Mouse (Mus musculus) mesoderm, embryonic 11.5 days (tissue): ENCODE measurements around the gene Tnn.

Source experiments
- DNase-seq: peaks from one replicate; pipeline ENCODE4 v3.0.0-alpha.2; 2012; ENCODE audit warnings: low read depth, low spot score

Tnn gene

DNA sequence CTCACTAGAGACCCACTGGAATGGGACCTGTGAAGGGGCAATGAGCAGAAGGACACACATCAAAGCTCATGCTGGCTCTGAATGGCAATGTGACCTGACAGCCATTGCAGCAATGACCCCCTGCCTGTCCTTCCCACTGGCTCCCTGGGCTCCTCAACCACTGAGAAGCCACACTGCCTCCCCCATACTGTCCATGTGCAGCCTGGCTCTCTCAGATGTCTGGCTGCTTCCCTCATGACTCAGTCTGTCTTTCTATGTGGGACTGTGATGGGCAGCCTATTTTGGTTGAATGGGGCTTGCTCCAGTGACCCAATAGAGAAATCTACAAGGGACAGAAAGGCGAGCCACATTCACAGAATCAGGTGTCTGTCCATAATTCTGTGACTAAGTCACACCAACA, 70.7 kb downstream of the Tnn start:
- DNase-seq, result no peak

DNA sequence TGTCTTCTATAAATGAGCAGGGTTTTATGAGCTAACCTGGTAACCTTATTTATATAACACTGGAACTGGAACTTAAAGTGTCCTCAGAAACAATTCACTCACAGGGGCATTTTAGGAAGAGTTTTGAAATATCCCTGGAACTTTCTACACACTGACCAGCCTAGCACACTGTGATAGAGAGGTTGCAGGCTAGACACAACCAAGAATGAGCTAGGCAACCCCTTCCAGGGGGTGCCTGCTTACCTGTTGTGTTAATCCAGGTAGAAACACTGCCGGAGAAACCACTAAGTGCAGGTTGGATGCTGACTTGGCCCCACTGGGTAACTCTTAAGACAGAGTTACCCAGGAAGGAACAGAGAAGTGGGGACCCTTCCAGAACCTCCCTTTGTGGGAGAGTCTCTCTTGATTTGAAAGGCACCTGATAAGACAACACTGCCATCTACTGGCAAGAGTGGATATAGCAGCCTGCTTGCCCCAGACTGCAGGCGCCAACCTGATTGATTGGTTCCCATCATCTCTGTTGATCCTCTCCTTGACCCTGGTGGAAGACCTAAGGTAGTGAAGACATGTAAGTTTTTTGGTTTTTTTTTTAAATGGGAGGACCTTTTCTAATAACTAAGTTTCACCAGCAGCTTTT, 72.5 kb downstream of the Tnn start:
- peak; percentile 86 for DNase-seq

DNA sequence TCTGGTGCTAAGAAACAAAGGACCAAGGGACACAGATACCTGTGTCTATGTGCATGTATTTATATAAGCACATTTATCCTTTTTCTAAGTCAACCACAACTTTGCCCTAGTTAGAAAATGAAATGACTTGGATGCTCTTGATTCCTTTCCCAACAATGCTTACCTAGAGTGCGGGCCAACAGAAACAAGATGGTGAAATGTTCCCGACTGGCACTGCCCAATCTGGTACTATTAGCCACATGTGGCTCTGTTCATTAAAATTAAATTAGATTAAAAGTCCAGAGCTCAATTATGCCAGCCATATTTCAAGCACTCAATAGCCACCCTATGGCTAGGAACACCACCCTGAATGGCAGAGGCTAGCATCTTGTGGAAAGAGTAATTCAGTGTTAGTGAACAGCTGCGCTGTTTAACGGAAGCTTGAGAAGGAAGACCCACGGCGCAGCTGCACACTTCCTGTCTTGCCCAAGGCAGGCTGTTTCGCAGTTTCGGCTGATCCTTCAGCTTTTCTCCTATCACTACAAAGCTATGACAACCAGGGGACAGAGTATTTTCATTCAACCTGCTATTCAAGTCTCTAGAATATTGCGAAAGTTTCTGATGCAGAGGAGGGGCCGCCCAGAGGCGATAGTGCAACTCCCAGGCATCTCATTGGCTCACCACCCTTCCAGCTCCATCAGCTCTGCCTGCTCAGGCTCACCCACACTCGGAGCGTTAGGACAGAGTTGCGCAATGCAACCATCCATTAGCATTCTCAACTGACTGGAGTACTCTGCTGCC, 74.3 kb downstream of the Tnn start:
- DNase-seq, result no peak

DNA sequence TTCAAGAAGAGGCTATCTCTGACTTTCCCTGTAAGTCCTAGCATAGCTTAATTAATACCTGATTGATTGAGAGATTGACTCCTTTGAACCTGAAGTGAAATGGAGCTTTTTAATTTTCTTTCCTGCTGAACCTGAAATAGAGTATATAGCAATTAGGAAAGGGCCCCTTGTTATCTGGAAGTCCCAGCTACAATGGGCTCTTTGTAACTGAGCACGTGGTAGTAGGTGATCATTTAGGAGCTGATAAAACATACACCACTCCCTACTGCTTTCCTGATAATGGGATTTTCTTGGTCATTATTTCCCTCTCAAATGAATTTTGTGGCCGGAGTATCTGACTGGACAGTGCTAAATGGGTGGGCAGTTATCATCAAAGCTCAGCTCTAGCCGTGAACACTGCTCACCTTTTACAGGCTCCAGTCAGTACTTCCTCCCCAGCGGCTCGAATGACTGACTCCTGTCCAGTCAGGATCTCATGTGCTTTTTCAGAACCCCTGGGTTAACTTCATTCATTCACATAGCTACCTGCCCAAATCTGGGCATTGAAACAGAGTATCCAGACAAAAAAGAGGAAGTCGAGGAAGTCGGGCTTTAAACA, 88.7 kb downstream of the Tnn start:
- no peak for DNase-seq

DNA sequence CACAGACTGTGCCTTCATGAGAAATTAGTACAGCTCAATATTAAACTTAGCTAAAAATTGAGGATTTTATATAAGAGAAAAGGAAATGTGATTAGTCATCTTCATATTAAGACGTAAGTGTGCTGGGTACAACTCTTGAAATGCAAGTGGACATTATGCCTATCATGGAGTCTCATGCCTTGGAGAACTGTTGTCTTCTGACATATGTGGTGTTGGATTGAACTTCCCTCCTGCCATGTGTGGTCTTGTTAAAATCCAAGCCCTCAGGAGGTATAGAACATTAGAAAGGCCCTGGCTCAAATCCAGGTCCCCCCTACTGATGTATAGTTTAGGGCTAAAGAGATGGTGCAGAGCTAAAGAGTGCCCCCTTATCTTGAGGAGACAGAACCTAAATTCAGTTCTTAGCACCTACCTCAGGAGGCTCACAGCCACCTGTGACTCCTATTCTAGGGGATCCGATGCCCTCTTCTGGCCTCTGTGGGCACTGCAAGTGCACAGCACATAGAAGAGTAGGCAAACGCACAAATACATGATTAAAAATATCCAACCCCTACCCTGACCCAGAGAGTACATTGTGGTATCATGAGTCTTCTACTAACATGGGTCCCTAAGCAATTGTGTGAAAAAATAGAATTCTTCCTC, 91.5 kb downstream of the Tnn start:
- no peak for DNase-seq

DNA sequence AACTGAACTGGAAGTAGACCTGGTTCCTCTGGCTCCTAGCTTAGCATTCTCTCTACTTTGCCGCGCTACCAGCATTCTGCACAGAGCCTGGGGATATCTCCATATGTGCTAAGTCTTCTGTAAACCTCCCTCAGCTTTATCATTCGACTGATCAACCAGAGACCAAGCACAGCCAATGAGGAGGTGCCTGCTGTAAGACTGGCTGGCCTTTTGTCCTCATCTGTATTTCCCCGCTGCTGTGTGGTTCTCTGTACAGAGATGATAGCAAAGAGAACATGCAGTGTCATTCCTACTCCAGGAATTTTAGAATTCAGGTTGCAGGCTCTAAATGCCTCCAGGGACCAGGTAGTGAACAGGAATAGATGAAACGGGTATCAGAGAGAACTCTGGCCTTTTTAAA, 92.1 kb downstream of the Tnn start:
- DNase-seq, result no peak

DNA sequence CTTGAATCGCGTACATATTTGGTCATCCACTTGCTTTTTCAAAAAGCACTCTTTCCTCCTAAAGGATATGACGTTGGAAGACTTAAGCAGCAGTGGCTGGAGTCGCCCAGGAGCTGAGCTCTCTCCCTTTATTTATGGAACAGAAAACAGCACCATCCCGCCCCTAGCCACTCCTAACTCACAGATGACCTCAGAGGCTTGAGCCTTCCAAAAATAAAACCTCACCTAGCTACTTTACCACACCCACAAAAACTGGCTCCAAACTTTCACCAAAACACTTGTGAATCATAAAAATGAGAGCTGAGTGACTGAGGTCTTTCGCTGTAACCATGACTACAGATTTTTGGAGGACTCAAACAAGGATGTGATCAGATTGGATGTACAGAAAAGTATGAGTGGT, 92.8 kb downstream of the Tnn start:
- DNase-seq, result no peak

DNA sequence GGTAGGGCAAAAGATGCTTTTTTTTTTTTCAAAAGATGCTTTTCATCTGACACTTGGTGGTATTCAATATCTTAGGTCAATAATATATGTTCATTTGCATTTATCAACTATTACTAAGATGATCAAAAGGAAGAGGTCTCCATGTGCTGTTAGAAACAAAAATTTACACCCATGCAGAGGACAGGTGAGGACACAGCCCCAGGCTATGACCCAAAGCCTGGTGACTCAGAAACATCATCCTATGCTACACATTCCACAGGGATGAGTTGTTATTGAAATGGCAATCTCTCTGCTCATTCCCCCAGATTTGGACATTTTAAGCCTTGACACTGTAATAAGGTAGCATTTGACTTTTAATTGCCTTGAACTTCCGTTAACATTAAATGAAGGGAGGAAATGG, 93.5 kb downstream of the Tnn start:
- DNase-seq, result no peak

DNA sequence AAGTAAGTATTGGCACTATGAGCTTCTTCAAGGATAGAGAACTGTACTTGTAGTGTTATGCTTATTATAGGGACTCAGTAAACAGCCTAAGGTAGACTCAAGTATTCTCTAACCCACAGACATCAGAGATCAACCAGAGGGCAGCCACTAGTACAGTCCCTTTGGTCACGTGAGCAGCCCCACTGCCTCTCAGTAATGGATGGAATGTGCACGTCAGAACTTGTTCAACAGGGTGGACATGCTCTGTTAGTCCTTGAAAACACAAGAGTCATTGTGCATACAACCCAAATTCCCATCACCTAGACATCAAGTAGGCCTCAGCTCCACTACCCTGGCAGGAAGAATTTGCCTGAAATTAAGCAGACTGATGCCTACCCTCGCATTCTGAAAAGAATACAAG, 95.7 kb downstream of the Tnn start:
- no peak for DNase-seq

DNA sequence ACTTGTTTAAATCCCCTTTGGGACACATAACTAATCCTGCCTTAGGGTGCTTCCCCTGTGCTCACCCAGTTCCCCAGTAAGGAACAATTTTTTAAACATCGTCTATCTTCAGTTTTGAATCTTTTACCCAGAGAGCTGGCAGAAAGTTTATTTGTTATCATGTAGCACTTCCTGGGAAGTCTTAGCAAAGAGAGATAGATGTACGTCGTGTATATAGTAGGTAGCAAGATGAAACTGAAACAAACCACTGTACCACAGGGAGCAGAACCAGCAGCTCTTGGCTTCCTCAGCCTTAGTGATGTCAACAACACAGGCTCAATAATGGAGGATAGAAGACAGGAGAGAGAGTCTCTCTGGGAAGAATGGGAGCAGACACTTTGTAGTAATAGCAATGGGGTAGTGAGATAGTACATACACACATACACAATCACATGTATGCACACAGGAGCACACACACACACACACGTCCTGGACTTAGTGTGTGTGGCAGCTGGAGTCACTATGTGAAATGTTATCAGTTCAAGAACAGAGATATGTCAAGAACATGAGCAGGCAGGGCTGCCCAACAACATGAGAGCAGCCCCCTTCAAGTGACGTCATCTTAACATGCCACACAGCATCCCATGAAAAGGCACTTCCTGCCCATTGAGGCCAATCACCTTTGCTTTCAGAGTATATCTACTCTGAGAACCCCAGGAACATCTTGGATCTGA, 98.9 kb downstream of the Tnn start:
- DNase-seq, result no peak

DNA sequence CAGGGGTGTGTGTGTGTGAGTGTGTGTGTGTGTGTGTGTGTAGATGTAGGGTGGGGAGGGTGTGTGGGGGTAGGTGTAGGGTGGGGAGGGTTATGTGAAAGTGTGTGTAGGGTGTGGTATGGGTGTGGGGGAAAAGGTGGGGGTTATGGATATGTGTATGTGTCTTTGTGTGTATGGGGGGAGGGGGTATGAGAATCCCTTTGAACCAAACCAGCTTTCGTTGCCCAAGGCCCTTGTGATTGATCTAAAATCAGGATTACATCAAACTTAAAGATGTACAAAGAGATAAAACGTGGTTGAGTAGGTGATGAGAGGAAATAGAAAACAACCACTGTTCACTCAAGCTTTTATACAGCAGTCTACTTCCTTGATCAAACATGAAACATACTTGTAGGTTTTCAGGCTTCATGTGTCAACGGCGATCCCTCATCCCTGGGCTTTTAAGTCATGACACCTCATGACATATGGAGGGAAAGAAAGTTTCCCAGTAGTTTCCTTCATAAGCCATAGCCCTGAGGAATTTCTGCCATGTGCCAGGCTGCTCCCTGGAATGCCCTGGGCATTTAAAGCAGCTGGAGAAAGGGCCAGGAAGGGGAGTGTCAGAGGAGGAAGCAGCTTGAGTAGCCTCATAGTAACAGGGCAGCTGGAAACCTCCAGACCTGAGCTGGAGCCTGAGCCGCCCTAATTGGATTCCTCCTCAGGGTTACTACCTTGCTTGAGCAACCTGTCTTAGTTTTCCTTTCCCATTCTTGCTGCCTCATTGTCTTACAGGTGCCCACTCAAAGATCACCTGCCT, 99.7 kb downstream of the Tnn start:
- DNase-seq, result peak; percentile 15

DNA sequence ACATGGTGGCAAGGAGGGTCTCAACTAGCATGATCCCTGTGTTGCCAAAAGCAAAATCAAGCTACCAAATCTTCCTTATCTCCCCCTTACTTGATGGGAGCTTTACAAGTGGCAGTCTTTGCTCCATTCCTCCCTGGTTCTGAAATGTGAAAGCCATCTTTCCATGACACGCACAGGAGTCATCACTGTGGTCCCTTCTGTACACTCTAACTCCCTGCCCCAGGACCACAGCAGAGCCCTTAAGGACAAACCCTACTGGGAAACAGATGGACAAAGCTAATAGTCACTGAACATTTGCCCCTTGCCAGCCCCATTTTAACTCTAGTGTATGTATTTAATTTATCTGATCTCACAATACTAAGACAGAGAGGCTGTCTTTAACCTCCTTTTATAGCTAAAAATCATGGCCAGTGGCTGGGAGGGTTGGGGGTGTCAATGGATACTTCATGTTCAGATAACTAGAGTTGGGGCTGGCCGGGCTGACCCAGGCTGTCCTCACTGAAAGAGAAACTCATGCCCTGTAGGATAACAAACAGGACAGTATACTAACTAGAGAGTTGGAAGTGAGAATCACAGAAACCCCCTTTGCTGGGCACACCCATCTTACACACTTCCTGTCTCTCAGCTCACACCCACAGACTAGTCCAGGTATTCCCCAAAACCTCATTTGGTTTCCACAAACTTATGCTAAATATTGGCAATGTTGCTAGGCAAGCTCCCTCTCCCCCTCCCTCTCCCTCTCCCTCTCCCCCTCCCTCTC, 100.6 kb downstream of the Tnn start:
- no peak for DNase-seq

DNA sequence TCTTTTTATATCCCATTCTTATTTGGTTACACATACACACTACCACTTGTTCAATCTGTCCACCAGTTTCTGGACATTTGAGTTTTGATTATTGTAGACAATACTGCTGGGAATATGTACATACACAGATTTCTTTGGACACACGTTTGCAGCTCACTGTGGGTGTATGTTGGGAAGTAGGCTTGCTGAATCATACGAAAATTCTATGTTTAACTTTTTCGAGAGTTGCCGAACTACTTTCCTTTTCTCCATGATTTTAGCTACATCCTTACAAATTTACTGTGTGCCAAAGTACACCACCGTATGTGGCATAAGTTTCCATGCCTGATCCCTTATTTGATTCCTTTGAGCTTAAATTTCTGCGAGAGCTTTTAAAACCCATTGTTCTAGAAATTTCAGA, 102.5 kb downstream of the Tnn start:
- no peak for DNase-seq

DNA sequence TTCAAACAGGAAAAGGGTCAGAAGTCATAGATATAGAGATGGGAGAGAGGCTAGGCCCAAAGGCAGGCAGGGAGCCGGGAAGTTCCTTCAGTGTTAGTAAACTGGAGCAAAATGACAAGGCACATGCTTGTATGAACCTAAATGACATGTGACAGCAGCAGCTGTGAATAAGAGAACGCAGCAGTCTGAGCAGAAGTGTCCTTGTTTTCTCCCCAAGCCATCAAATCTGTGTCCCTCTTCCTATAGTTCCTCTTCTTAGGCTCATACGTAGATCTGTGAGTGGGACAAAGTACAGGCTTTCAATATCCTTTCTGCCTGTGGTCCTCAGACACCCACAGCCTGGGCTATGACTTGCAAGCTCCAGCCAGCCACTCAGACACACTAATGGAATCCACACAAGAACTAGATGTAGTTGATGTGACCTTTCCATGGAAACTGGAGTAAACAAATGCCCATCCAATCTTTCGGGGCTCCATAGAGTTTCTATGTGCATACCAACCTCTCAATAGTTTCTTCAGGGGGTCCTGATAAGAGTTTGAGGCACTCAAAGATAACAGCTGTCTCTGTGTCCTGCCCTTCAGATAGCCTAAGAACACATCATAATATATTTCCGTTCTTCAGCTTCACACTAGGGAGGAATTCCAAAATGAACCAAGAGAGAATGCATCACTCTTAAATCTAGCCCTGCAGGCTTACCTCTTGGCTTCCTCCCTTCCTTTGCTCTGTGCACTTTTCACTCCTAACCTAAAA, 104.1 kb downstream of the Tnn start:
- no peak for DNase-seq

DNA sequence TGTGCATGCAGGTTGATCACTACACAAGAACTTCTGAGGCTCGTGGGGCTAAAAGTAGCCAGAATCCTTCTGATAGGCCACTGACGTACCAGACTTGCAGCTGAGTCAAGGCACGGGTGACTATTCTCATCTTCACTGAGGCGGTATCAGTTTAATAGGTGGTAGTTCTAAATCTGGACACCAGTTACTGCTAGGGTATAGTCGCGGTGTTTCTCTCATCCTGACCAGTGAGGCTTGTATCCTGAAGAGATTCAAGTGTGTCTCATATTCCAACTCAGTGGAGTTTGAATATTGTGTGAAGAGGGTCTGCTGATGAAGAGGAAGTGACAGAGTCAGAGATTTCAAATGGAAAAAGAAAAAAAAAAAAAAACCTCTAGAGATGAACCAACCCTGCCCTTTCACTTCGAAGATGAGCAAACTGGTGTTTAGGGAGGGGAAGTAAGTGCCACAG, 105.9 kb downstream of the Tnn start:
- DNase-seq, result no peak

DNA sequence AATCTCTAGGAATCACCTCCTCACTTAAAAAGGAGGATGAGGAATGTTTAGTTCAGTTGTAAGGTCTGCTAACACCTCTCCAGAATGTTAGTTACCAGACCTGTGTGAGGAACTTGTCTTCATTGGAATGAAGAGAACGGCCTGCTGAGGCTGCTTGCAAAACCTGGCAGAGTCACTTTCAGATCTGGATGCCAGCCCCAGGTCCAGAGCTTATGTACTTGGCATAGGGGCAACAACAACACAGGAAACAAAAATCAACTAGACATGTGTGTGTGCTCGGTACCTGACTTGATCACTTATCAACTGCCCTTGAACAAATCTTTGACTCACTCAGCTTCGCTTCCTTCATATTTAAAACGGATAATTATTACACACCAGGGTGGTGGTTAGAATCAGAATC, 106.6 kb downstream of the Tnn start:
- no peak for DNase-seq

DNA sequence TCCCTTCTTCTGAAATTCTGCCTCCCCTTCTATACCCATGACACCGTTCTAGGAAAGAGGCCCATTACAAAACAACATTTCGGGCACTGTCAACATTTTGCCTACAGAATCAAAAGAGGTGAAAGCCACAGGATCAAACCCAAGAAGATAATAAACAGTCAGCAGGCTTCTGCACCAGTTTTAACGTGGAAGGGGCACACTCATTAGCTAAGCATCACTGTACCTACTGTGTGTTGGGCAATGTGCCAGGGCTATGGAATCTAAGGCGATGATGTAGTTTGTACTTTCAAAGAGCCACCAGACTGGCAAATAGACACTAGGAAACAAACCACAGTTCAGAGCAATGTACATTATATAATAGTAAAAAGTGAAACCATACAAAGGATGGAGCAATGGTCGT, 107.4 kb downstream of the Tnn start:
- DNase-seq, result no peak

DNA sequence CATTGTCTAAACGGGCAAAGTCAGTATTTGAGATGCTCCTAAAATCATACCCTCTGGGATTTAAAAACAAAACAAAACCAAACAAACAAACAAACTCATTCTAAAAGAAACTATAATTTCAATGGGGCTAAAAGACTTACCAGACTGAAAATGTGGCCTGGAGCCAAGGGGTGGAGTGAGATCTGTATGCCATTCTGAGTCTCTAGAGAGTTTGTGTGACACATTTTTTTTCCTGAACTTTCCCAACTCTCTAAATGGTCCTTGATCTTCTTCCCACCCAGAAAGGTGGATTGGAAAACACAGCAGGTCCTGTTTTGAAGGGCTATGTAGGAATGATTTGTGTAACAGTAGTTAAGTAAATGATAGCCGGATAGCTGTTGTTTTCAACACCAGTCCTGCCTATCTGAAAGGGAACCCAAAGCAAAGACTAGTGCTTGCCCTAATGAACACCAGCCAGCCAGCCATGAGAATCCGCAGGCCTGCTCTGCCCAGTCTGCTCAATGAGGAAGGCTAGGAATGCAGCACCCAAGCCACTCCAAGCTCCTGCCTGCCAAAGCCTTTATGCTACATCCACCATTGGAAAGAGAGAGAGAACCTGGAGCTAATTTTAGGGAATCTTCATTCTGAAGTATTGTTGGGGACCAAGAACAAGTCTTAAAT, 108.2 kb downstream of the Tnn start:
- no peak for DNase-seq
